Mouse (Mus musculus) liver, embryonic 14.5 days (tissue): ENCODE data around the gene Map7d2.

ENCODE experiments used
- CTCF ChIP-seq: IDR thresholded peaks from 2 replicates; pipeline ENCODE4 v1.5.1; 2016; ENCODE audit warnings: antibody characterized with exemption, low read depth, control low read depth
- EP300 ChIP-seq: IDR thresholded peaks from 2 replicates; pipeline ENCODE4 v1.6.1; 2016; ENCODE audit warnings: antibody characterized with exemption, low read depth

- no peak for TF ChIP-seq CTCF
- TF ChIP-seq EP300: no peak
Observed at GRCm38 (mm10) chrX:159508331-159509036, 94.1 kb downstream of the Map7d2 start.
